Mouse (Mus musculus) limb, embryonic 14.5 days (tissue): ENCODE measurements at regions not wholly inside any gene's neighbourhood (a gene's known extent, or its start where the extent isn't known, plus 50 kb on each side); places are given as distances from the start of the nearest gene placed in this dataset.

Source experiments
- ATAC-seq: fragments of 200-750 bp; cut with Nextera tagmentation; 2 replicates; pipeline ENCODE4 v1.8.0; 2017; ENCODE audit warnings: low read depth, moderate number of reproducible peaks, moderate TSS enrichment; ENCODE audit not compliant: low FRiP score
- DNase-seq: peaks from one replicate; pipeline ENCODE4 v3.0.0-alpha.2; 2015; ENCODE audit warnings: low spot score
- H3K27ac ChIP-seq: fragments of 300-500 bp; sonication (generic); replicated peaks from 2 replicates; pipeline ENCODE4 v1.5.1; 2014; ENCODE audit warnings: low read depth, mild to moderate bottlenecking, low read length, moderate library complexity, mixed read lengths
- H3K27me3 ChIP-seq: fragments of 300-500 bp; sonication (generic); 2 replicates; pipeline ENCODE4 v1.6.1; 2014; ENCODE audit warnings: low read length, mixed read lengths; ENCODE audit not compliant: control insufficient read depth, insufficient read depth
- H3K36me3 ChIP-seq: fragments of 300-500 bp; sonication (generic); 2 replicates; pipeline ENCODE4 v1.6.1; 2014; ENCODE audit warnings: mild to moderate bottlenecking, low read length, moderate library complexity, mixed read lengths; ENCODE audit not compliant: control insufficient read depth, insufficient read depth
- H3K4me1 ChIP-seq: fragments of 300-500 bp; sonication (generic); 2 replicates; pipeline ENCODE4 v1.6.1; 2014; ENCODE audit warnings: antibody characterized with exemption, low read length, mixed read lengths; ENCODE audit not compliant: control insufficient read depth, insufficient read depth
- H3K4me2 ChIP-seq: fragments of 300-500 bp; sonication (generic); replicated peaks from 2 replicates; pipeline ENCODE4 v1.6.1; 2014; ENCODE audit warnings: low read depth, mild to moderate bottlenecking, low read length, moderate library complexity; ENCODE audit not compliant: severe bottlenecking
- H3K4me3 ChIP-seq: fragments of 300-500 bp; sonication (generic); replicated peaks from 2 replicates; pipeline ENCODE4 v1.5.1; 2014; ENCODE audit warnings: low read length
- H3K9ac ChIP-seq: fragments of 300-500 bp; sonication (generic); 2 replicates; pipeline ENCODE4 v1.6.1; 2014; ENCODE audit warnings: mild to moderate bottlenecking, low read depth, low read length, moderate library complexity; ENCODE audit not compliant: severe bottlenecking
- H3K9me3 ChIP-seq: fragments of 300-500 bp; sonication (generic); 2 replicates; pipeline ENCODE4 v1.6.1; 2016; ENCODE audit warnings: low read length; ENCODE audit not compliant: control insufficient read depth
- POLR2A ChIP-seq: fragments of 200-500 bp; IDR thresholded peaks from 2 replicates; pipeline ENCODE4 v1.8.0; 2012; ENCODE audit warnings: inconsistent platforms, mild to moderate bottlenecking, moderate library complexity, borderline replicate concordance; ENCODE audit not compliant: insufficient read depth, insufficient read length; ENCODE audit errors: extremely low read depth
- WGBS: fragments of 180-500 bp; shearing (Covaris S2); extraction: QIAGEN DNeasy Blood & Tissue Kit; methylation state at CpG from one replicate; pipeline ENCODE4 v1.1.7; 2014; 5-methylcytosine and 5-hydroxymethylcytosine counted together

DNA sequence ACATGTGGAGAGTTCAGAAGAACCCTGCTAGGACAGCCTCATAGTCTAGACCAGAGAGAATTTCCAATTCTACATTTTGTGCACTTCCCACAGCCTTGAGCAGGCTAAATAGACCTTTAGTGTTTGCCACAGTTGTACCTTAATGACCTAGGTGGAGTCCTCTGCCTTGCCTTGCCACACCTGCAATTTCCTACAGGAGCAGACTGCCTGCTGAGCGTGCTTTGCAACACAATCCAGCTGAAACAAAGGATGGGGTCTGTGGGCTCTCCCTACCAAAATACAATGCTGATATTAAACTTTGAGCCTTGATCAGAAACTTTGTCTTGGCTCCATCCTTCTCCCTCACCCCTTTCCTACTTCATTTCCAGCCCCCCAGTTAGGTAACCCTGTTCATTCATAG, 326.0 kb upstream of the Snx7 start:
- H3K4me1 ChIP-seq, result no peaks in the 10 kb centered on the region
- H3K36me3 ChIP-seq, result no peaks in the 10 kb centered on the region
- no peak for DNase-seq
- H3K4me3 ChIP-seq, result no peak overlapping the region
- H3K4me2 ChIP-seq, result no peak overlapping the region
- ATAC-seq, result no peak
- WGBS, result 31% methylated on average over 1 of the region's 1 CpGs
- no peak overlapping the region for H3K9ac ChIP-seq
- H3K27me3 ChIP-seq, result no peaks in the 10 kb centered on the region
- no peak for TF ChIP-seq POLR2A
- no peak overlapping the region for H3K27ac ChIP-seq
- H3K9me3 ChIP-seq, result no peaks in the 10 kb centered on the region

DNA sequence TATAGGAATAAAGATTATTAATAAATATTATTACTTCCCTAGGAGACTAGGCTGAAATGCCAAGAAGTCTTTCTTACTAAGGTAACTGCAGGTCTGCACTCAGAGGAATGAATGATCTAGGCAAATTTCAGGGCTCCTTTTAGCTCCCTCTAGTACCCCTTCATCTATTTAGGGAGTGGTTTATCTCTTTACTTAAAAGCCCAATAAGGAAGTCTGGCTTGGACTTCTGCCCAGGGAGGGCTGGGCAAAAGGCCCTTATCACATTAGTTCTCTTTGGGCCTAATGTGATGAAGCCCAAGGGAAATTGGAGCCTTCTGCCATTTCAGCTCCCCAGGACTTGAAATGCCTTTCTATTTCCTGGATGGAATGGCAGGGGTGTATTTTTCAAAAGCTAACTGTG, 320.6 kb upstream of the Snx7 start:
- Histone ChIP-seq H3K36me3 (no peaks in the 10 kb centered on the region), H3K4me3 (no peak overlapping the region), H3K9me3 (no peaks in the 10 kb centered on the region), H3K9ac (no peak overlapping the region), H3K4me2 (no peak overlapping the region), H3K4me1 (no peaks in the 10 kb centered on the region), H3K27me3 (no peaks in the 10 kb centered on the region), H3K27ac (no peak overlapping the region)
- no peak for DNase-seq
- no peak for TF ChIP-seq POLR2A
- no peak for ATAC-seq

DNA sequence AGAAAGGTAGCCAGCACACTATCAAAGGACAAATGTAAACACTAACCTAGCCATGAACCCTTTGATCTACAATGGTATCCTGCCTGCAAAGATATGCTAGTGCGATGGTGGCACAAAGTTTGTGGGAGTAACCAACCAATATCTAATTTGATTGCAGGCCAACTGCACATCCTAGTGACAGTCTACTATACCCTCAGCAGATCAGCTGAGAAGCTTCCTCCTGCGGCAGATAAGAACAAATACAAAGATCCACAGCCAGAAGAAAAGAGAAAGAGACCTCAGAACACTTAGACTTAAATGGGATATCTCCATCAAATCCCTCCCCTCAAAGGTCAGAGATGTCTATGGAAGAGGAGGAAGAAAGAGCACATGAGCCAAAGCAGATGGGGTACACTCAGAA, 308.7 kb upstream of the Snx7 start:
- no peak for TF ChIP-seq POLR2A
- no peaks in the 10 kb centered on the region for H3K9me3 ChIP-seq

DNA sequence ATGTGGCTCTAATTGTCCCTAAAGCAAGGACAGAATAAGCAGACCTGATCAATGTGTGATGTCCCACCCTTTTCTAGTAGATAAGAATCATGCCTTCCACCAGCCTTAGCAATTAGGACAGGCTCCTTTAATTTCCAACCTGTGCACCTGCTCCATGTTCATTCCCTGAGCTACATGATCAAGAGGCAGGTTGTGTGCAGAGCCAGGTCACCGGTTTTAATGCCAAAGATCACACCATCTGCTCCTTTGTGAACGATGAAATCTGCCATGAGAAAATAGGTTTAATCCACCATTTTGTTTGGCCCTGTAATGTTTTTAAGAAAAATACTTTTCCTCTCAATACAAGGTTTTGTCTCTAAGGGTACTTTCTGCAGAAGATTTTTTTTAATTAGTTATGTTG, 294.2 kb upstream of the Snx7 start:
- ATAC-seq (no peak), DNase-seq (no peak)
- Histone ChIP-seq H3K36me3 (no peaks in the 10 kb centered on the region), H3K9me3 (no peaks in the 10 kb centered on the region), H3K27ac (no peak overlapping the region), H3K4me3 (no peak overlapping the region), H3K4me1 (no peaks in the 10 kb centered on the region), H3K27me3 (no peaks in the 10 kb centered on the region), H3K9ac (no peak overlapping the region), H3K4me2 (no peak overlapping the region)
- no peak for TF ChIP-seq POLR2A
- 80% methylated on average over 2 of the region's 2 CpGs for WGBS

More for the DNA sequence above, 308.7 kb upstream of the Snx7 start:
- H3K27me3 ChIP-seq, result no peaks in the 10 kb centered on the region
- no peak overlapping the region for H3K4me3 ChIP-seq
- no peak for ATAC-seq
- no peak overlapping the region for H3K27ac ChIP-seq
- H3K9ac ChIP-seq, result no peak overlapping the region
- 91% methylated on average over 2 of the region's 2 CpGs for WGBS
- no peak overlapping the region for H3K4me2 ChIP-seq
- no peaks in the 10 kb centered on the region for H3K4me1 ChIP-seq
- no peaks in the 10 kb centered on the region for H3K36me3 ChIP-seq
- no peak for DNase-seq

DNA sequence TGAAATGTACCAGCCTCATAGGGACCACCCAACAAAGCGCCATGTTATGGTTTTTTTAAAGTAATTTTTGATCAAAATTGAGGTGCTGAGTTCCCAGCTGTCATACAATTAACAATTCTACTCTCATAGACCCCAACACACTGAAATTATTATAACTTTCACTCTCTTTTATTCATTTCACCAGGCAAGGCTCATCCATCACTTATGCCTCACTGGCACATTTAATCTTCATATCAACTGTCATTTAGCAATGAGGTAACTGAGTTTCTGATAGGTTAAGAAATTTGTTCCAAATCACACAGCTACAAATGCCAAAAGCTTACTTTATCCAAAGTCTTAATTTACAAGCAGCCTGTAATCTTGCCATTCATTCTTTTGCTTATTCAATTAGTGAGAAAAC, 276.1 kb upstream of the Snx7 start:
- Histone ChIP-seq H3K9ac (no peak overlapping the region), H3K36me3 (no peaks in the 10 kb centered on the region), H3K4me3 (no peak overlapping the region), H3K27ac (no peak overlapping the region), H3K9me3 (no peaks in the 10 kb centered on the region), H3K4me2 (no peak overlapping the region), H3K27me3 (no peaks in the 10 kb centered on the region), H3K4me1 (no peaks in the 10 kb centered on the region)
- 82% methylated on average over 1 of the region's 1 CpGs for WGBS
- DNase-seq (no peak), ATAC-seq (no peak)
- TF ChIP-seq POLR2A, result no peak

DNA sequence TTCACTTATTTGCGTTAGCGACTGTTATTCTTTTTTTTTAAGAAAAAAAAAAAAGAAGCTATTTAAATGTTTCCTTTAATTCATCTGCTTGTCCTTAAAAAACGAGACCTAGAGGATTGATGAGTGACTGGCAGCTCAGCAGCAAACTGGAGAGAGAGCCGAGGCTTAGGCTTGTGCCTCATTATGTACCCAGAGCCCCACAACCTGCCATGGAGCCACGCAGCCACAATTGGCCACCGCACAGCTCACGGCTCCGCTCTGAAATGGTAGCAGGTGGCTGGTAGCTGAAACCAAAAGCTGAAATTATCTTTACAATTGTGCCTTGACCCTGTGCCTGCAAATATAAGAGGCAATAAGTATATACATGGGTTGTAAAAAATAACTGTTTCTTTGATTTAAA, 273.0 kb upstream of the Snx7 start:
- Histone ChIP-seq H3K4me3 (no peak overlapping the region), H3K4me1 (no peaks in the 10 kb centered on the region), H3K4me2 (no peak overlapping the region), H3K27ac (no peak overlapping the region), H3K27me3 (no peaks in the 10 kb centered on the region), H3K9me3 (no peaks in the 10 kb centered on the region), H3K9ac (no peak overlapping the region), H3K36me3 (no peaks in the 10 kb centered on the region)
- TF ChIP-seq POLR2A, result no peak
- ATAC-seq (no peak), DNase-seq (no peak)
- WGBS, result 70% methylated on average over 8 of the region's 8 CpGs
